Mouse (Mus musculus) brain, embryonic 18.5 days (tissue): ENCODE measurements around the gene Gm11111.

ENCODE experiments used
- DNase-seq: peaks from one replicate; pipeline ENCODE4 v3.0.0-alpha.2; 2012; ENCODE audit warnings: low read depth, low spot score

The Gm11111 gene

GRCm38 (mm10) chr5:98582051-98582450 lies 29.6 kb downstream of the Gm11111 start:
- DNase-seq = no peak

GRCm38 (mm10) chr5:98585915-98586314 lies 33.4 kb downstream of the Gm11111 start:
- DNase-seq = no peak
